ENCODE assay signal across 23 mouse cellular contexts in genomic region chr16:95427512-95427911, GRCm38 (mm10).
A peak's percentile ranks its signal among the peaks of the same experiment; 100 is the strongest.
DNase-seq lines count a peak whose midpoint lies in the region; ATAC-seq and TF ChIP-seq lines count a peak whose summit lies in the region.
"Had no signal": no experiment of that assay in that cellular context is flagged by ENCODE, and none has a peak within 500 bp of the region (broad histone marks: within the 10 kb centered on the region; RNA-seq: fewer than 3 reads in every experiment).

No protein-coding gene starts in this region.

- no peak overlapping the region for H3K9ac ChIP-seq in liver, postnatal 0 days (replicated peaks)
- H3K9ac ChIP-seq in liver, embryonic 12.5 days = no peak overlapping the region
- no peak overlapping the region for H3K9ac ChIP-seq in limb, embryonic 15.5 days
- H3K9ac ChIP-seq in midbrain, postnatal 0 days (replicated peaks; ENCODE audit: low read length, poor library complexity, severe bottlenecking) = no peak overlapping the region
- H3K9ac ChIP-seq: embryonic facial prominence, embryonic 13.5 days; forebrain, embryonic 12.5 days; heart, embryonic 15.5 days; hindbrain, embryonic 13.5 days had no signal

- H3K4me2 ChIP-seq in liver, postnatal 0 days (ENCODE audit: low read depth, low read length) = no peak overlapping the region
- no peak overlapping the region for H3K4me2 ChIP-seq in liver, embryonic 12.5 days
- H3K4me2 ChIP-seq in limb, embryonic 15.5 days = no peak overlapping the region
- no peak overlapping the region for H3K4me2 ChIP-seq in midbrain, postnatal 0 days (ENCODE audit: low read depth, low read length, poor library complexity, severe bottlenecking)
- H3K4me2 ChIP-seq: embryonic facial prominence, embryonic 13.5 days; forebrain, embryonic 12.5 days; heart, embryonic 11.5 days; heart, embryonic 15.5 days; hindbrain, embryonic 13.5 days had no signal

- ATAC-seq in liver, postnatal 0 days = peak; percentile 58; the same call in 1 of the 2 replicates
- ATAC-seq in liver, embryonic 12.5 days = no peak
- no peak for ATAC-seq in limb, embryonic 15.5 days (ENCODE audit: insufficient number of reproducible peaks, low FRiP score, low TSS enrichment, low read depth)
- no peak for ATAC-seq in midbrain, postnatal 0 days (ENCODE audit: low FRiP score)
- ATAC-seq: forebrain, embryonic 16.5 days; Patski had no signal

- no peak overlapping the region for H3K4me3 ChIP-seq in liver, postnatal 0 days (ENCODE audit: low read depth, low read length)
- no peak overlapping the region for H3K4me3 ChIP-seq in liver, embryonic 12.5 days
- H3K4me3 ChIP-seq in limb, embryonic 15.5 days = no peak overlapping the region
- no peak overlapping the region for H3K4me3 ChIP-seq in midbrain, postnatal 0 days (ENCODE audit: low read depth, low read length)
- H3K4me3 ChIP-seq: embryonic facial prominence, embryonic 13.5 days; forebrain, embryonic 12.5 days; heart, adult 2 months; heart, embryonic 15.5 days; hindbrain, embryonic 13.5 days had no signal

- no peaks in the 10 kb centered on the region for H3K9me3 ChIP-seq in liver, postnatal 0 days (ENCODE audit: low read length)
- H3K9me3 ChIP-seq in liver, embryonic 12.5 days (replicated peaks) = no peaks in the 10 kb centered on the region
- no peaks in the 10 kb centered on the region for H3K9me3 ChIP-seq in limb, embryonic 15.5 days
- H3K9me3 ChIP-seq in midbrain, postnatal 0 days (ENCODE audit: low read length) = no peaks in the 10 kb centered on the region
- H3K9me3 ChIP-seq: embryonic facial prominence, embryonic 13.5 days; forebrain, embryonic 12.5 days; heart, embryonic 15.5 days; hindbrain, embryonic 13.5 days had no signal

- H3K4me1 ChIP-seq in liver, postnatal 0 days (ENCODE audit: insufficient read depth) = peaks cover 3% of the 10 kb centered on the region
- no peaks in the 10 kb centered on the region for H3K4me1 ChIP-seq in liver, embryonic 12.5 days
- H3K4me1 ChIP-seq in limb, embryonic 15.5 days = peaks cover 49% of the 10 kb centered on the region
- H3K4me1 ChIP-seq in midbrain, postnatal 0 days (ENCODE audit: insufficient read depth, low read length) = no peaks in the 10 kb centered on the region
- H3K4me1 ChIP-seq: forebrain, embryonic 12.5 days had no signal

- no peak for TF ChIP-seq CTCF in liver, postnatal 0 days (IDR thresholded peaks at IDR 0.05; ENCODE audit: low read depth)
- TF ChIP-seq CTCF in midbrain, postnatal 0 days (IDR thresholded peaks at IDR 0.05) = no peak

- TF ChIP-seq EP300 in liver, postnatal 0 days (IDR thresholded peaks at IDR 0.05; ENCODE audit: low read depth) = no peak

- no peak for DNase-seq in liver, postnatal 0 days
- DNase-seq in spleen, postnatal 36 days (ENCODE audit: low spot score in 2 of 2) = peak; percentile 17 to 35
- no peak for DNase-seq in spleen, postnatal 4 days (ENCODE audit: low spot score in 2 of 2)
- no peak for DNase-seq in thymus, postnatal 10 days (ENCODE audit: low spot score in 2 of 2)
- DNase-seq in T-cell, adult 2 months (ENCODE audit: low spot score) = no peak
- DNase-seq in midbrain, postnatal 0 days (ENCODE audit: low spot score) = no peak
- DNase-seq: adrenal gland, adult 2 months; adrenal gland, postnatal 36 days; cerebellum, adult 11-12 months; cerebellum, adult 9-10 months; cerebellum, postnatal 36 days; gastrocnemius, postnatal 10 days; heart, adult 2 months; heart, postnatal 14 days had no signal

- WGBS in liver, postnatal 0 days (ENCODE audit: insufficient replicate concordance) = 70% methylated on average over 10 of the region's 10 CpGs
- WGBS in liver, embryonic 12.5 days (ENCODE audit: insufficient replicate concordance) = 73% methylated on average over 10 of the region's 10 CpGs
- 67% methylated on average over 10 of the region's 10 CpGs for WGBS in limb, embryonic 15.5 days
- 87% methylated on average over 10 of the region's 10 CpGs for WGBS in midbrain, postnatal 0 days

- H3K36me3 ChIP-seq in liver, postnatal 0 days (replicated peaks; ENCODE audit: insufficient read depth, low read length) = no peaks in the 10 kb centered on the region
- H3K36me3 ChIP-seq in liver, embryonic 12.5 days = no peaks in the 10 kb centered on the region
- no peaks in the 10 kb centered on the region for H3K36me3 ChIP-seq in limb, embryonic 15.5 days
- no peaks in the 10 kb centered on the region for H3K36me3 ChIP-seq in midbrain, postnatal 0 days (ENCODE audit: insufficient read depth, low read length)
- H3K36me3 ChIP-seq: embryonic facial prominence, embryonic 13.5 days; forebrain, embryonic 12.5 days; heart, embryonic 15.5 days; hindbrain, embryonic 13.5 days had no signal

- no peaks in the 10 kb centered on the region for H3K27me3 ChIP-seq in liver, postnatal 0 days (ENCODE audit: insufficient read depth, low read length)
- H3K27me3 ChIP-seq in liver, embryonic 12.5 days (replicated peaks) = no peaks in the 10 kb centered on the region
- H3K27me3 ChIP-seq in limb, embryonic 15.5 days = no peaks in the 10 kb centered on the region
- H3K27me3 ChIP-seq in midbrain, postnatal 0 days (ENCODE audit: insufficient read depth, low read length) = no peaks in the 10 kb centered on the region
- H3K27me3 ChIP-seq: embryonic facial prominence, embryonic 13.5 days; forebrain, embryonic 12.5 days; heart, embryonic 15.5 days; hindbrain, embryonic 13.5 days; Patski had no signal

- peak overlapping the region; percentile 69; the same call in 1 of the 2 replicates for H3K27ac ChIP-seq in liver, postnatal 0 days (ENCODE audit: low read depth)
- no peak overlapping the region for H3K27ac ChIP-seq in liver, embryonic 12.5 days
- 0 out of 2 replicates have a peak overlapping the region, but pooled peaks have one; percentile 11 for H3K27ac ChIP-seq in limb, embryonic 15.5 days
- H3K27ac ChIP-seq in midbrain, postnatal 0 days (ENCODE audit: low read depth, low read length) = no peak overlapping the region
- H3K27ac ChIP-seq: embryonic facial prominence, embryonic 13.5 days; forebrain, embryonic 12.5 days; heart, adult 2 months; heart, embryonic 15.5 days; hindbrain, embryonic 13.5 days had no signal

Comparison
In these comparisons a context has a peak if more than half of its experiments do, and no peak if none do; other contexts are left out.
1. DNase-seq: peak in spleen, postnatal 36 days (2 of 2); none in liver, postnatal 0 days (single experiment), spleen, postnatal 4 days (0 of 2), thymus, postnatal 10 days (0 of 2), T-cell, adult 2 months (single experiment) and midbrain, postnatal 0 days (single experiment).
2. H3K27ac ChIP-seq: peak in liver, postnatal 0 days (single experiment) and limb, embryonic 15.5 days (single experiment); none in liver, embryonic 12.5 days (single experiment) and midbrain, postnatal 0 days (single experiment).